Mouse (Mus musculus) limb, embryonic 15.5 days (tissue): Measurements from ENCODE around the gene Fam192a. TPM values are rescaled to one million over a fixed set of nuclear protein-coding genes. Genes with fewer than 3 reads are reported as not detected.

Experiments used
- ATAC-seq: fragments of 200-750 bp; cut with Nextera tagmentation; 2 replicates; pipeline ENCODE4 v1.8.0; 2017; ENCODE audit warnings: low read depth, moderate TSS enrichment; ENCODE audit not compliant: insufficient number of reproducible peaks, low FRiP score, low TSS enrichment
- H3K27ac ChIP-seq: fragments of 300-500 bp; sonication (generic); 2 replicates; pipeline ENCODE4 v1.5.1; 2015; ENCODE audit warnings: moderate library complexity, mild to moderate bottlenecking, inconsistent platforms
- H3K27me3 ChIP-seq: fragments of 300-500 bp; sonication (generic); 2 replicates; pipeline ENCODE4 v1.6.1; 2015; ENCODE audit warnings: inconsistent platforms
- H3K36me3 ChIP-seq: fragments of 300-500 bp; sonication (generic); 2 replicates; pipeline ENCODE4 v1.6.1; 2015; ENCODE audit warnings: inconsistent platforms
- H3K4me1 ChIP-seq: fragments of 300-500 bp; sonication (generic); 2 replicates; pipeline ENCODE4 v1.6.1; 2015; ENCODE audit warnings: inconsistent platforms
- H3K4me2 ChIP-seq: fragments of 300-500 bp; sonication (generic); 2 replicates; pipeline ENCODE4 v1.6.1; 2015; ENCODE audit warnings: mild to moderate bottlenecking, inconsistent platforms
- H3K4me3 ChIP-seq: fragments of 300-500 bp; sonication (generic); 2 replicates; pipeline ENCODE4 v1.5.1; 2015; ENCODE audit warnings: mild to moderate bottlenecking, inconsistent platforms
- H3K9ac ChIP-seq: fragments of 300-500 bp; sonication (generic); 2 replicates; pipeline ENCODE4 v1.6.1; 2015; ENCODE audit warnings: inconsistent platforms
- H3K9me3 ChIP-seq: fragments of 300-500 bp; sonication (generic); 2 replicates; pipeline ENCODE4 v1.6.1; 2016; ENCODE audit warnings: inconsistent platforms
- WGBS: fragments of 180-500 bp; shearing (Covaris S2); methylation state at CpG from one replicate; pipeline ENCODE4 v1.1.7; 2015; 5-methylcytosine and 5-hydroxymethylcytosine counted together
- polyA plus RNA-seq: library from polyadenylated mRNA; unstranded; fragments of >200 nt; fragmentation: Nextera tagmentation; extraction: Ambion mirVana; gene quantifications from 2 replicates; pipeline ENCODE4 v1.2.1, GENCODE M21; 2015

Fam192a gene
- polyA plus RNA-seq, 1 experiment from 2014 or later = 64.4 TPM

- ATAC-seq = no peak
- Histone ChIP-seq H3K9ac (no peak overlapping the region), H3K27me3 (peaks cover 8% of the 10 kb centered on the region; the same call in 1 of the 2 replicates), H3K4me1 (peaks cover 11% of the 10 kb centered on the region), H3K9me3 (no peaks in the 10 kb centered on the region), H3K4me3 (no peak overlapping the region), H3K27ac (no peak overlapping the region), H3K4me2 (no peak overlapping the region), H3K36me3 (no peaks in the 10 kb centered on the region)
- WGBS = 44% methylated on average over 4 of the region's 4 CpGs
Observed at GRCm38 (mm10) chr8:94528245-94528644, 73.6 kb downstream of the Fam192a start.

- no peaks in the 10 kb centered on the region for H3K36me3 ChIP-seq
- H3K9ac ChIP-seq = no peak overlapping the region
- H3K4me1 ChIP-seq = peaks cover 5% of the 10 kb centered on the region; the same call in 1 of the 2 replicates
- H3K27me3 ChIP-seq = peaks cover 5% of the 10 kb centered on the region; the same call in 1 of the 2 replicates
- H3K9me3 ChIP-seq = no peaks in the 10 kb centered on the region
- 83% methylated on average over 7 of the region's 7 CpGs for WGBS
- no peak overlapping the region for H3K27ac ChIP-seq
- no peak for ATAC-seq
- H3K4me3 ChIP-seq = no peak overlapping the region
- no peak overlapping the region for H3K4me2 ChIP-seq
Observed at GRCm38 (mm10) chr8:94527178-94527577, 74.6 kb downstream of the Fam192a start.

- Histone ChIP-seq H3K27ac (no peak overlapping the region), H3K4me3 (no peak overlapping the region), H3K27me3 (no peaks in the 10 kb centered on the region), H3K9ac (no peak overlapping the region), H3K4me1 (no peaks in the 10 kb centered on the region), H3K36me3 (no peaks in the 10 kb centered on the region), H3K9me3 (no peaks in the 10 kb centered on the region), H3K4me2 (no peak overlapping the region)
- WGBS = 85% methylated on average over 9 of the region's 9 CpGs
- no peak for ATAC-seq
Observed at GRCm38 (mm10) chr8:94524554-94524953, 77.2 kb downstream of the Fam192a start.

Other genes starting within 250 kb of the Fam192a start
- 97.6 and 102 TPM in 2 replicates for gene Herpud1, start 215.6 kb downstream of the Fam192a start, polyA plus RNA-seq
- 0.50 and 0.76 TPM in 2 replicates for gene Nlrc5, start 167.6 kb downstream of the Fam192a start, polyA plus RNA-seq
- 13.8 and 14.0 TPM in 2 replicates for gene Cpne2, start 69.0 kb downstream of the Fam192a start, polyA plus RNA-seq
- gene Rspry1, start 60 bp downstream of the Fam192a start, polyA plus RNA-seq = 35.3 and 36.7 TPM in 2 replicates
- gene Arl2bp, start 64.6 kb upstream of the Fam192a start, polyA plus RNA-seq = 99.7 and 106 TPM in 2 replicates
- gene Pllp, start 94.3 kb upstream of the Fam192a start, polyA plus RNA-seq = 17.3 and 18.9 TPM in 2 replicates
- not detected in 2 replicates for gene Ccl22, start 143.6 kb upstream of the Fam192a start, polyA plus RNA-seq
- gene Cx3cl1, start 170.0 kb upstream of the Fam192a start, polyA plus RNA-seq = 9.3 and 12.0 TPM in 2 replicates
- not detected in 2 replicates for gene Ccl17, start 208.5 kb upstream of the Fam192a start, polyA plus RNA-seq
- 74.6 and 81.5 TPM in 2 replicates for gene Coq9, start 236.3 kb upstream of the Fam192a start, polyA plus RNA-seq
- gene Ciapin1, start 236.4 kb upstream of the Fam192a start, polyA plus RNA-seq = 81.8 and 82.8 TPM in 2 replicates